Mouse (Mus musculus): ENCODE data around the gene Nos1ap. TPM values are rescaled to one million over a fixed set of nuclear protein-coding genes. Genes with fewer than 3 reads are reported as not detected.

Gene Nos1ap
- polyA plus RNA-seq, 1 experiment from 2014 or later: 14.6 TPM

DNA sequence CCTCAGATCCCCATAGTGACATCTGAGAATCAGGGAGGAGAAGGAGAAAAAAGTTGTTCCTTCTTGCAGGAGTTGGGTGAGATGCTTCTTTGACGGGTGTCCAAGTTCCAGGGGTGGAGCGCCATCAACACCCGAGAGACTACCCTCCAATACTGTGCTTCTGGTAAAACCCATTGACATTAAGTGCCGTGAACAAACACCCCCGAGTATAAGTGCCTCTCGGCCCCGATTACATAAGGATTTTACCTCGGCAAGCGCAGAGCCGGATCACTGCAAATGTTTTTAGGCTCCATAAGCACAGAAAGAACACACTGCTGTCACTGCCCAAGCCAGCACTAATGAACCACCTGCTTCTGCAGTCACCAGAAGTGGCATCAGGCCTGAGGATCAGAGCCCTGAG, 266.7 kb downstream of the Nos1ap start:
- Histone ChIP-seq H3K4me3 (ENCODE audit: low read length) (no peak overlapping the region), H3K9me3 (replicated peaks; ENCODE audit: control insufficient read depth, low read length) (no peaks in the 10 kb centered on the region), H3K27ac (ENCODE audit: low read length) (no peak overlapping the region), H3K4me2 (ENCODE audit: low read depth, low read length) (no peak overlapping the region), H3K27me3 (ENCODE audit: control insufficient read depth, insufficient read depth, low read length) (no peaks in the 10 kb centered on the region), H3K9ac (ENCODE audit: low read length) (no peak overlapping the region), H3K36me3 (ENCODE audit: control insufficient read depth, insufficient read depth) (0 out of 2 replicates have a peak, but pooled peaks cover 3% of the 10 kb centered on the region), H3K4me1 (ENCODE audit: control insufficient read depth, insufficient read depth, low read length) (no peaks in the 10 kb centered on the region)
- 91% methylated on average over 10 of the region's 10 CpGs for WGBS
- no peak for ATAC-seq (replicated peaks; ENCODE audit: extremely low read depth, insufficient read depth, low FRiP score)

DNA sequence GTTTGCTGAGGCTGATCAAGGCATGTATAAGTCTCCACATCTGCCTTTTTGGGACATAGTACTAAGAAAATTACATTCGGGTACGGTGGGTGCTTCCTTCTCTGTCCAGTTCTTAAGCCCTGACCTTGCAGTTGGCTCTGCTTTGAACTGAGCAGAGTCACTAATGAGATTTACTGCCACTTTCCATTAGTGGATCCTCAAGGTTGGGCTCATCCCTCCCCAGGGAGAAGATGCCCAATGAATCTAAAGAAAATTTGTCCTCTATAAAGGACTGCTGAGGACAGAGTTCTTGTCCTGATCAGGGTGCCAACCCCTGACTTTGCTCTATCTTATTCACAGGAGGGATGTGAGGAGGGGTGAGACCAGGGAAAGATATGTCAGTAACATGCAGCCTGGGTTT, 267.6 kb downstream of the Nos1ap start:
- 86% methylated on average over 2 of the region's 2 CpGs for whole genome bisulfite sequencing
- Histone ChIP-seq H3K9me3 (replicated peaks; ENCODE audit: control insufficient read depth, low read length) (no peaks in the 10 kb centered on the region), H3K4me1 (ENCODE audit: control insufficient read depth, insufficient read depth, low read length) (no peaks in the 10 kb centered on the region), H3K4me3 (ENCODE audit: low read length) (no peak overlapping the region), H3K36me3 (ENCODE audit: control insufficient read depth, insufficient read depth) (0 out of 2 replicates have a peak, but pooled peaks cover under 1% of the 10 kb centered on the region), H3K27ac (ENCODE audit: low read length) (no peak overlapping the region), H3K4me2 (ENCODE audit: low read depth, low read length) (no peak overlapping the region), H3K9ac (ENCODE audit: low read length) (no peak overlapping the region), H3K27me3 (ENCODE audit: control insufficient read depth, insufficient read depth, low read length) (no peaks in the 10 kb centered on the region)
- no peak for ATAC-seq (replicated peaks; ENCODE audit: extremely low read depth, insufficient read depth, low FRiP score)

DNA sequence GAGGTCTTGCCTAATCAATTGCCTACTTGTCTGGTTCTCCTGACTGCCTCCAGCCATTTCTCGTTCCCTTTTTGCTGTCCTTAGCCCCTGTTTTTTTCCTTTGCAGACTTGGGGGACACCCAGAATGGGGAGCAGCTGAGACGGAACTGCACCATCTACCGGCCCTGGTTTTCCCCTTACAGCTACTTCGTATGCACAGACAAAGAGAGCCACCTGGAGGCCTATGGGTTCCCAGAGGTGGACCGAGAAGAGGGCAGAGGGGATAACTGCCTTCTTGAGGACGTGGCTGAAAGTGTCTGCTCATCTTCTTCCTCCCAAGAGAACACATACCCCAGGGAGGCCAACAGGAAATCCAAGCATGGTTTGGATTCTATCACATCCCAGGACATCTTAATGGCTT, 278.2 kb downstream of the Nos1ap start:
- no peak for ATAC-seq (replicated peaks; ENCODE audit: extremely low read depth, insufficient read depth, low FRiP score)
- H3K27ac ChIP-seq (ENCODE audit: low read length): no peak overlapping the region
- no peaks in the 10 kb centered on the region for H3K27me3 ChIP-seq (ENCODE audit: control insufficient read depth, insufficient read depth, low read length)
- H3K4me3 ChIP-seq (ENCODE audit: low read length): no peak overlapping the region
- no peak overlapping the region for H3K4me2 ChIP-seq (ENCODE audit: low read depth, low read length)
- 70% methylated on average over 6 of the region's 6 CpGs for WGBS
- no peak overlapping the region for H3K9ac ChIP-seq (ENCODE audit: low read length)
- H3K9me3 ChIP-seq (replicated peaks; ENCODE audit: control insufficient read depth, low read length): no peaks in the 10 kb centered on the region
- H3K4me1 ChIP-seq (ENCODE audit: control insufficient read depth, insufficient read depth, low read length): no peaks in the 10 kb centered on the region
- H3K36me3 ChIP-seq (ENCODE audit: control insufficient read depth, insufficient read depth): no peaks in the 10 kb centered on the region

DNA sequence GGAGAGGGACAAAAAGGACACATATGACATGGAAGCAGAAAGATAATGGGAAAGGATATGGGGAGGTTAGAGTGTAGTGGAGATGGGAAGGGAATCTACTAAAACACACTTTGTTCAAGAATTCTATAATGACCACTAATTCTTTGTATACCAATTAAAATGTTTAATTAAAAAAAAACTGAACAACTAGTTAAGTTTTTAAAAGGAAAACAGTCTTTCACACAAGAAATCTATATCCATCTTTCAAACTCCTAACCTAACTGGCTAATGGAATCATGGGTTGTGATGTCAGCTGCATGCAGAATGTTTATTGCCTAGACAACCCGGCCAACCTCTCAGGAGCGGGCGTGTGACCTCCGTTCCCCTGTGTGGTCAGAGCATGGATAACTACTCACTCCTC, 281.2 kb downstream of the Nos1ap start, which contains the start of gene Spata46:
Gene Spata46 (plus strand): TSS at position 301 of the 400 bp plus-strand sequence.
- 82% methylated on average over 4 of the region's 4 CpGs for WGBS
- Histone ChIP-seq H3K4me2 (ENCODE audit: low read depth, low read length) (no peak within 1 kb of the TSS), H3K4me1 (ENCODE audit: control insufficient read depth, insufficient read depth, low read length) (no peaks in the 10 kb centered on the region), H3K27ac (ENCODE audit: low read length) (no peak within 1 kb of the TSS), H3K36me3 (ENCODE audit: control insufficient read depth, insufficient read depth) (peaks cover 3% of the 10 kb centered on the region; the same call in 1 of the 2 replicates), H3K4me3 (ENCODE audit: low read length) (no peak within 1 kb of the TSS), H3K27me3 (ENCODE audit: control insufficient read depth, insufficient read depth, low read length) (no peaks in the 10 kb centered on the region), H3K9me3 (replicated peaks; ENCODE audit: control insufficient read depth, low read length) (no peaks in the 10 kb centered on the region), H3K9ac (ENCODE audit: low read length) (no peak within 1 kb of the TSS)
- ATAC-seq (replicated peaks; ENCODE audit: extremely low read depth, insufficient read depth, low FRiP score): no peak

DNA sequence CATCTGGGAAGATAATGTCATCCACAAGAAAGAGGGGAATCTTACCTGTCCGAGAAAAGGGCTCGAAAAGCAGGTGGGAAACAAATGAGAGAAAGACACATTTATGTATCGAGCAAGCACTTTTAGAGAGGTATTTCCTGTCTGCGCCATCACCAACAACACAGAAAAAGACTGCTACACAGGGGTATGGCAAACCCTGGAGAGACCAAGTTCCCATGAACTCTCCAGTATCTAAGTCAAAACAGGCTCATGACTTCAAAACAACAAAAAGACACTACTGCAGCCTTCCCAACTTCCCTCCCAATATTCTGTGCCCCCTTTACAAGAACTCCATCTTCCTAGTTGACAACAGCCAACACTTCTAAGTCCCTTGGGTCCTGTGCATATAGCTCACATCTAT, 283.4 kb downstream of the Nos1ap start, which contains the start of gene Gm7694:
Gene Gm7694 (minus strand): TSS at position 101 of the 400 bp plus-strand sequence.
- Histone ChIP-seq H3K4me2 (ENCODE audit: low read depth, low read length) (no peak within 1 kb of the TSS), H3K27ac (ENCODE audit: low read length) (no peak within 1 kb of the TSS), H3K27me3 (ENCODE audit: control insufficient read depth, insufficient read depth, low read length) (no peaks in the 10 kb centered on the region), H3K9ac (ENCODE audit: low read length) (no peak within 1 kb of the TSS), H3K9me3 (replicated peaks; ENCODE audit: control insufficient read depth, low read length) (no peaks in the 10 kb centered on the region), H3K4me3 (ENCODE audit: low read length) (no peak within 1 kb of the TSS), H3K36me3 (ENCODE audit: control insufficient read depth, insufficient read depth) (peaks cover 3% of the 10 kb centered on the region; the same call in 1 of the 2 replicates), H3K4me1 (ENCODE audit: control insufficient read depth, insufficient read depth, low read length) (no peaks in the 10 kb centered on the region)
- 95% methylated on average over 4 of the region's 4 CpGs for WGBS
- no peak for ATAC-seq (replicated peaks; ENCODE audit: extremely low read depth, insufficient read depth, low FRiP score)

DNA sequence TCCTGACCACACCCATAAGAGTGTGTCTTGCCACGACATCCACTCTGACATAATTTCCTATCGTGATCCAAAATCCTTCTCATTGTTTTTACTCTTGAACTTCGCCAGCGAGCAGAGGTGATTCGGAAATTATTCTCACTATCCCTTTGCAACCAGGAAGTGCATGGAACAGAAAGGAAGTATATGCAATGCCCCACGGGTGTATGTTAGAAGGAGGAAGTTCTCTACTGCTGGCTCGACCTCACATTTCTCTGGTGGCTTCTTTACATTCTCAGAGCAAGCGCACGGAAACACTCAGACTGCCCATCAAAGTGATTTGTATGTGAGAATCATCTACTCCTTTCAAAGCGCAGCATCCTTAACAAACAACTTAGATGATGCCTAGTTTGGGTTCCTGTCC, 284.7 kb downstream of the Nos1ap start:
- Histone ChIP-seq H3K27me3 (ENCODE audit: control insufficient read depth, insufficient read depth, low read length) (no peaks in the 10 kb centered on the region), H3K27ac (ENCODE audit: low read length) (no peak overlapping the region), H3K4me2 (ENCODE audit: low read depth, low read length) (no peak overlapping the region), H3K9me3 (replicated peaks; ENCODE audit: control insufficient read depth, low read length) (no peaks in the 10 kb centered on the region), H3K9ac (ENCODE audit: low read length) (no peak overlapping the region), H3K4me3 (ENCODE audit: low read length) (no peak overlapping the region), H3K4me1 (ENCODE audit: control insufficient read depth, insufficient read depth, low read length) (no peaks in the 10 kb centered on the region), H3K36me3 (ENCODE audit: control insufficient read depth, insufficient read depth) (peaks cover 7% of the 10 kb centered on the region)
- WGBS: 78% methylated on average over 10 of the region's 10 CpGs
- no peak for ATAC-seq (replicated peaks; ENCODE audit: extremely low read depth, insufficient read depth, low FRiP score)

DNA sequence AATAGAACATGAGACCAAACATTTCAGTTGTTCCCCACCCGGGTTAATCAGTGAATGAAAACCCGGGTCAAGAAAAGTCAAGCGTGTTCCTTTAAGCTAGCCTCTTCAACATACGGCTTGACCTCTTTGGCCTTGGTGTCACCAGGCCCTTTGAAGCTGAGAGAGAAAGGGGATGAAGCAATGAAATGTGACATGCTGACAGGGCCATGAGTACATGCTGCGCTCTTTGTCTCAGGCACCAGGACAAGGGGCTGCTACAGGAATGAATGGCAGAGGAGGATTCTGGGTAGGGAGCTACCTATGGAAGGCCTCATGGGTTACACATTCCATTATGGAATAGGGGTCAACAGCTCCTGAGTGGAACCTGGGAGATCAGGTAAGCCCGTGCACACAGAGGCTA, 286.6 kb downstream of the Nos1ap start:
- Histone ChIP-seq H3K27me3 (ENCODE audit: control insufficient read depth, insufficient read depth, low read length) (no peaks in the 10 kb centered on the region), H3K4me2 (ENCODE audit: low read depth, low read length) (no peak overlapping the region), H3K9ac (ENCODE audit: low read length) (no peak overlapping the region), H3K27ac (ENCODE audit: low read length) (no peak overlapping the region), H3K4me3 (ENCODE audit: low read length) (no peak overlapping the region), H3K36me3 (ENCODE audit: control insufficient read depth, insufficient read depth) (peaks cover 7% of the 10 kb centered on the region), H3K4me1 (ENCODE audit: control insufficient read depth, insufficient read depth, low read length) (no peaks in the 10 kb centered on the region), H3K9me3 (replicated peaks; ENCODE audit: control insufficient read depth, low read length) (no peaks in the 10 kb centered on the region)
- 67% methylated on average over 6 of the region's 6 CpGs for WGBS
- no peak for ATAC-seq (replicated peaks; ENCODE audit: extremely low read depth, insufficient read depth, low FRiP score)

DNA sequence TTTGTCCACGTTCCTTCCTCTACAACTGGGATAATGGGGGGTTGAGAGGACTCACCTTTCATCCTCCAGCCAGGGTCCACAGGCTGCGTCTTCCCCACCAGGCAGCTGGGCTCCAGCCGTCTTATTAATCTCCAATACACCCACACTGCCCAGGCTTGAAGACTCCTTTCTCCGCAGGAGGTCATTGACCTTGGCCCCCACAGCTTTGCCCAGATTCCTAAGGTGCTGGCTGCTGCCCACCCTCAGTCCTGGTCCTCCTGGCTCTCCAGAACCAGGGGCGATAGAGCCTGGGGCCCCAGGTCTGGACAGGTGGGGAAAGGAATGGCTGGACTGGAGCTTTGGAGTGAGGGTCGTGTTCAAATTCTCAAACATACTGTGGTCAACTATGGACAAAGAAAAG, 287.2 kb downstream of the Nos1ap start:
- Histone ChIP-seq H3K4me1 (ENCODE audit: control insufficient read depth, insufficient read depth, low read length) (no peaks in the 10 kb centered on the region), H3K27me3 (ENCODE audit: control insufficient read depth, insufficient read depth, low read length) (no peaks in the 10 kb centered on the region), H3K36me3 (ENCODE audit: control insufficient read depth, insufficient read depth) (peaks cover 7% of the 10 kb centered on the region), H3K4me3 (ENCODE audit: low read length) (no peak overlapping the region), H3K27ac (ENCODE audit: low read length) (no peak overlapping the region), H3K4me2 (ENCODE audit: low read depth, low read length) (no peak overlapping the region), H3K9ac (ENCODE audit: low read length) (no peak overlapping the region), H3K9me3 (replicated peaks; ENCODE audit: control insufficient read depth, low read length) (no peaks in the 10 kb centered on the region)
- 84% methylated on average over 6 of the region's 6 CpGs for WGBS
- no peak for ATAC-seq (replicated peaks; ENCODE audit: extremely low read depth, insufficient read depth, low FRiP score)

DNA sequence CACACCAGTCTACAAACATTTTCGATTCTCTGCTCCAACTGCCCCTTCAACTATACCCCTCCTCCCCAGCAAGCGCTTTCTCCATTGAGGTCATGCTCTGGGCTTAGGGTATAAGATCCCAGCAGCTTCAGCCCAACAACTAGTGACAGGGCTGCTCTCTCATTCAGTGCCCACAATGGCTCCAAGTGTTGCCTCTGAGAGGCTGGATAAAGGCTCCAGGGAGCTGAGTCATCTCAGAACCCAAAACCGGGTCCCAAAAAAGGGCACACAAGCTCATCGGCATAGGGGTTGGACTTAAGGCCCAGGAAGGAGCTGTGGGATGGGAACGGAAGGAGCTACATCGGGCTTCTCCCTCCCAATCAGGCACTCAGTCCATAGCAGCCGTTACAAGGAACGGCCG, 288.0 kb downstream of the Nos1ap start:
- 91% methylated on average over 9 of the region's 9 CpGs for WGBS
- H3K9me3 ChIP-seq (replicated peaks; ENCODE audit: control insufficient read depth, low read length): no peaks in the 10 kb centered on the region
- no peaks in the 10 kb centered on the region for H3K4me1 ChIP-seq (ENCODE audit: control insufficient read depth, insufficient read depth, low read length)
- H3K27me3 ChIP-seq (ENCODE audit: control insufficient read depth, insufficient read depth, low read length): no peaks in the 10 kb centered on the region
- no peak overlapping the region for H3K27ac ChIP-seq (ENCODE audit: low read length)
- H3K4me2 ChIP-seq (ENCODE audit: low read depth, low read length): no peak overlapping the region
- ATAC-seq (replicated peaks; ENCODE audit: extremely low read depth, insufficient read depth, low FRiP score): no peak
- H3K9ac ChIP-seq (ENCODE audit: low read length): no peak overlapping the region
- no peak overlapping the region for H3K4me3 ChIP-seq (ENCODE audit: low read length)
- peaks cover 7% of the 10 kb centered on the region for H3K36me3 ChIP-seq (ENCODE audit: control insufficient read depth, insufficient read depth)
